Mouse (Mus musculus) adrenal gland (tissue): ENCODE measurements around the gene Bcas3.

Experiments used
- intact Hi-C: fragments of 180-260 bp; cut with DNase I; formaldehyde crosslinking; loops from one replicate; pipeline ENCODE4 v1.15.1; 2025

Bcas3 gene

DNA sequence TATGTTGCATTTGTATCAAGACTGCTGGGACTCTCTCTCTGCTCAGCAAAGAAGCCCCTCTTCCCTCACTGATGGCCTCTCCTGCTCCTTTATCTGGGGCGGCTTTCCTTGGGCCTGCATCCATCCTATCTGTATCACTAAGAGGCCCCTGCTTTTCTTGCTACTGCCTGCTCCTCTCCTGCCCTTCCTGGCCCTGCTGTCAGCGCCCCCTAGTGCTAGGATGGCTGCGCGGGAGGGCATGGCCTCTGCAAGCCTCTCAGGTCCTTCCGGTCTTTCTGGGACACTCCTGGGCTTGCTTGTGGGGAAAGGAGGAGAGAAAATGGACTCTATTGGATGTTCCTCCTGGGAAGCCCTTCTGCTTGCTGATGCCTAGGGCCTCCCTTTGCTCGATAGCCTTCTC lies 470.2 kb downstream of the Bcas3 start:
- intact Hi-C loops: no loop called here

DNA sequence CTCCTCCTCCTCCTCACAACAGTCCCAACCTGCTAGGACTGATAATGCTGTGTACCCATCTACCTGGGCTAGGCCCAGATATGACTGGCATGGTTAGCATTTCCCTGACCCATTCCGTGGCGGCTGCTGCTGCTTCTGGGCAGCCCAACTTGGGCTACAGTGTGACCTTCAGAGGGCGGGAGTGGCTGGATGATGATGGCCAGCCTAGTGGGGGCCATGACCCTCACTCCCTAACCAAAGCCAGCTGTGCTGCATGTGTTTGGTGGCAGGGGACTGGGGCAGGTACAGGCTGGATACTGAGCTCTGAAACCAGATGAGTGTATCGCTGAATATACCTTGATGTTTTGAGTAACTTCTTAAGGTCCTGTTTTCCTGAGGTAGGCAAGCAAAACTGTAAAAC lies 470.8 kb downstream of the Bcas3 start:
- intact Hi-C loops: no loop called here

DNA sequence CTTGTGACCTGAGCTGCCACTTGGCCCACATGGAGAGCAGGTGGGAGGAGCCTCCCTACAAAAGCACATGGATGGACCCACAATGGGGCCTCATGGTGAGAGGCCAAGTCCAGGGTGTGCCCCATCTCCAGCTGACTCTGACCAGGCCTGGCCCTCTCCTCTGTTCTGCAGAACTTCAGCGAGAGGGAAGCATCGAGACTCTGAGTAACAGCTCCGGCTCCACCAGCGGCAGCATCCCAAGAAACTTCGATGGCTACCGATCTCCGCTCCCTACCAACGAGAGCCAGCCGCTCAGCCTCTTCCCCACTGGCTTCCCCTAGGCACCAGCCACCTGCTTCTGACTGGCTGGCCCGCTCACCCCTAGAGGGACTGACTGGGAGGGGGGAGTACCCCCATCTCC lies 472.1 kb downstream of the Bcas3 start:
- intact Hi-C loops: no loop called here

DNA sequence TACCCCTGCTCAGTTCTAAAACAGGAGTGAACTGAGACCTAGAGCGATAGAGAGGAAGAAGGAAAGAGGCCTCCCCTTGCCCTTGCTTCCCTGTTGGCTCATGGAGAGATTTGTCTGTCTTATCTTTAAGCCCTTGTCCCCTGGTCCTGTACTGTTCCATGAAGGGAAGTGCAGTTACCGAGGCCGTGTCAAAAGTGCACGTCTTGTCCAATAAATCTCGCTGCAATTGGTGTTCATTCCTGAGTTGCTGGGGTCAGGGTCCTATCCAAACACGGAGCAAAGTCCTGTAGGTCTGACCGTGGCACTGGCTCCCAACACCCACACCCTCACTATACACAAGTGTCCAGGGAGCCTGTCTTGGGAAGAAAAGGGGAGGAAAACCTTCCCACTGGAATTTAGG lies 472.9 kb downstream of the Bcas3 start:
- intact Hi-C loops: no loop called here

DNA sequence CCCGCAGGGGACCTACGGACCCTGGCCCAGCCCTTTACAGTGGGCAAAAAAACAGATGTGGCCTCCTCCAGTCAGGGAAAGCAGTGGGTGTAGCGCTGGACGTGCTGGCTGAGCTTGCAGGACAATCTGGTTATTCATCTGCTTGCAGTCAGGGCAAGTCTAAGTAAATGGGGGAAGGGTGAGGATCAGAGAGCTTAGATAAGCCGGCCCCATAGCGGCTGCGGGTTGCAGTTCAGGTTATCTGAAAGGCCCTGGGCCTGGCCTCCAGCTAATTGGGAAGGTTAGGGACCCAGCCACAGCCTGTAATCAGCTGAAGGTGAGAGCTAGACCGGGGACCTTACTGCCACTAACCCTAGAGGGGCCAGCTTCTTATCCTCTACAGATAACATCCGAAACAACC lies 474.4 kb downstream of the Bcas3 start:
- intact Hi-C loops: no loop called here

DNA sequence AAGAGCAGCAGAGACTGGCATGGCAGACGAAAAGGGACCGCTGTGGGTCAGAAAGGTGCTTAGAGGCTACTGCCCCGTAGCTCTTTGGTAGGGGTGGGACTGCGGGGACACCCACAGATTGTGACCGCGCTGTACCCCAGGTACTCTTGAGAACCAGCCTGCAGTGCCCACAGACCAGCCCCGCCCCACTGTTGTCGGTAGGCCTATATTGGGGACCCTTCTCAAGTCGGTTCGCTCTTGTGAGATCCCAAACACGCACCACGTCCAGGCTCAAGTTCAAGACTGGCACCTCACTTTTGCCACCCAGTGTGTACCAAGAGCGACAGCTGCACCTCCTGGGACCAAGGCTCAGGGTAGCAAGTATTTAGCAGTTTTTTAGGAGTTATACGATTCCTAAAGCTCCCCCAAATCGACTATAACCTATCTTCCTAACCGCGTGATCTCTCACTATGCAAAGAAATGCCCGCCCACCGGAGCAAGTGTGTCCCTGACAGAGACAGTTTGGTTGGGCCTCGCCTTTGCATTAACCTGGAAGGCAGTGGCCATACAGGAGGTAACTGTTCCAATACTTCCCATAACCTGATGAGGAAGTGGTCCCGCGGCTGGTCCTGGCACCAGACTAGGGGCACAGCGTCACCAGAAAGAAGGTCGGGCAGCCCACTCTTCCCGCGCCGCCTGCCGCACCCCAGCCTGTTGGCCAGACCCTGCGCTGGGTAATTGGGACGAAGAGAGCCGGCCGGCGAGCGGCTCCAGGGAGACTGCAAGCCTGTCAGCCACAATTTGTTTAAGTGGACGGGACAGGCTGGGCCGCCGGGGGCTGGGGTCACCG lies 475.9 kb downstream of the Bcas3 start:
- intact Hi-C loops: no loop called here

DNA sequence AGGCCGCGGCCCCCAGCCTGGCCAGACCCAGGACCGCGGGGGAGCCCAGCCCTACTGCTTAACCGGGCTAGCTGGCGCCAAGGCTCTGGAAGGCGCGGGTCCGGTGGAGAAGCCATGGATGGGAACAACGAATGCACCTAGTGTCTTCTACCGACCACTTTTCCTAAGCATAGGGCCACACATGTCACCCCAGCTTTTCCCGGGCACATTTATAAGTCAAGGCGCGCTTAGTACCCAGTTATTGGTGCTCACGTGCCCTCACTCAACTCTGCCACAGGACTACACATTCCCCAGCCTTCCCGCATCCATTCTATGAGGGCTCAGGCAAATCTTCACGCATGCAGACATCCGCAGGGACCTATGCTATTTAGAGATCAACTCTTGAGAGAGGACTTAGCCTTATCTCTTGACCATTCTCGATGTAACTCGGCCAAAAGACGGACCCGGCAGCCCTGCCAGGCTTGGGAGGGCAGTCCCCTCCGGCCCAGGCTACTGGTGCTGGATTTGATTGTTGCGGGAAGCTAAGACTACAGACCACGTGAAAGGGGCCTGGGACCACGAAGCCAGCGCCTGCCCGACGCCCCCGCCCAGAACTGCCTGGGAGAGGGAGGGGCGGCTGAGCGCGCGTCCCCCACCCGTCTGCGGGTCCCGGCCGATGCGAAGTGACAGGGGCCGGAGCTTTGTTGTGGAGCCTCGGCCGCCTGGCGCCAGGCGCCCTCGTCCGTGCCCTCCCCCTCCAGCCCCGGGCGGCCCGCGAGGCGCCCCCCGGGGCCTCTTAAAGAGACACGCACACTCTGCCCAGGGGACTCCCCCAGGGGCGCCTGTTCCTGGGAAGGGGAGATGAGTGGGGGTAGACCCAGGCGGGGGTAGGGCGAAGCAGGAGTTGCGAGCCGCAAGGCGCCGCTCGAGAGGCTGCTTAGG lies 476.8 kb downstream of the Bcas3 start:
- intact Hi-C loops: no loop called here

DNA sequence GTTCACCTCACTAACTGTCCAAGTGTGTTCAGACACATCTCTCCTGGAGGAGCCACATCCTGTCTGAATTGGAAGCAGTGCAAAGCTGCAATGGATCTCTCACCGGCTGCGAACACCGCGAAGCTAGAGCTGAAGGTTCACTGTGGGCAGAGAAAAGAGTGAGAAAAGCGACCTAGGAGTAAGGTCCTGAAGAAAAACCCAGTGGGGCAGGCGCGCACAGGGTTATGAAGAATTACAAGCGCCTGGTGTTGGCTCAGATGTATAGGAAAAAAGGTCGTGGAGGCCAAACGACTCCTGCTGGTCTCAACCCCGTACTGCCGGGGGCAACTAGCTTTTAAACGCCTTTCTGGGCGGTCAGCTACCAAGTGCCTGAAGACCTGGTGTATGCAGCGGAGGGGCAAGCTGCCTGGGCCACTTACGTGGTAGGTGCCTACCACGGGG lies 478.0 kb downstream of the Bcas3 start:
- intact Hi-C loops: no loop called here

DNA sequence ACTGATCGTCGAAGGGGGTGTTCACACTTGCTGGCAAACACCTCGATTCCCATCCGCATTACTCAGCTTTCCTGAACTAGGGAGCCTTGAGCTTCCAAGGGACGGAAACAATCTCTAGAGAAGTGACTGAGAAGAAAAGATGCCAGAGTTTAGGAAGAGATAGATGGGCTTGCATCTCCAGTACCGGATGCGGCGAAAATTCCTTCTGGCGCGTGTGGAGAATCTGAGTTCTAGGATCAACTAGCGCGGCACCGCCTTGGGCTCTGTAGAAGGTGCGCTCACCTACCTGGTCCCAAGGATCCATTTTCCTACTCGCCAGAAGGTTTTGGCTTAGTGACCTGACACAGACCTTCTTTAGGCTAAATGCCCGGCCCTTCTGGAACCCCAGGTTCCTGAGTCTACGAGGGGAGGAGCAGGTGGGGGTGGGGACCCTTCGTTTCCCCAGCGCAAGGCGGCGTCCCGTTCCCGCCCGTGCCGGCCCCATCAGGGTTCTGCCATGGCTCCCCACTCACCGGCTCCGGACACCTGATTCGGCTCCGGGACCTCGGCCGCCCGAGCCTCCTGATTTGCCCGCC lies 478.8 kb downstream of the Bcas3 start:
- intact Hi-C loops: loop anchor here (2.0 kb wide), 1 partner anchor 313 kb away; no protein-coding TSS in a partner anchor

DNA sequence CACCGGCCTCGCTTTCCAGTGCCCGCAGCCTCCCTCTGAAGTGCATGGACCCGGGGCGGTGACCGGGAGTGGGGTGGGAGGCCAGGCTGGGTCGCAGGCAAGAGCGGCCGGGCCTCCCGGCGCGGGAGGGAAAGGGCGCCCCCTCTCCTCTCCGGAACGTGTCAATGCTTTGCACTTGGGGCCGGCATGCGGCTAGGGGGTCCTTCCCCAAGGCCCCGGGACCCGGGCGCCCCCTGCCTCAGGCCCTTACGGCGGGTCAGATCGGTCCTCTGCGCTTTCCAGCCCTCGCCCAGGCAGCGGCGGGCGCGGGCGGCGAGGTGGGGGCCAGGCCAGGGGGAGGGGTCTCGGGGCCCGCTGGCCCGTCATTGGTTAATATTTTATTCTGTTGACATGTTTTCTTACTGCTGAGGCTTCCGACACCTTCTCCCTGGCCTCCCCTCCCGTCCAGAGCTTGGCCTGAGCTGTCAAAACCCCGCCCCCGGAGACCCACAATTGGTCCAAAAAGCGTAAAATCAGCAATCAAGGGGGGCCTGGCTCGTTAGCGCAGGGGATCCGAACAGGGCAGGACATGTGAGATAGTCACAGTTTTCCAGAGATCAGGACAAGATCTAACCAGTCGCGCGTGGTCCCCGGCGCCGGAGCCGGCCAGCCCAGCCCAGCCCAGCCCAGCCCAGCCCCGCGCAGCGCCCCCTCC lies 479.4 kb downstream of the Bcas3 start, which contains the start of gene Tbx2:
TSS of gene Tbx2 (plus strand) at position 321 of the 694 bp plus-strand sequence.
- intact Hi-C loops: loop anchor here (2.0 kb wide), 1 partner anchor 314 kb away; no protein-coding TSS in a partner anchor

DNA sequence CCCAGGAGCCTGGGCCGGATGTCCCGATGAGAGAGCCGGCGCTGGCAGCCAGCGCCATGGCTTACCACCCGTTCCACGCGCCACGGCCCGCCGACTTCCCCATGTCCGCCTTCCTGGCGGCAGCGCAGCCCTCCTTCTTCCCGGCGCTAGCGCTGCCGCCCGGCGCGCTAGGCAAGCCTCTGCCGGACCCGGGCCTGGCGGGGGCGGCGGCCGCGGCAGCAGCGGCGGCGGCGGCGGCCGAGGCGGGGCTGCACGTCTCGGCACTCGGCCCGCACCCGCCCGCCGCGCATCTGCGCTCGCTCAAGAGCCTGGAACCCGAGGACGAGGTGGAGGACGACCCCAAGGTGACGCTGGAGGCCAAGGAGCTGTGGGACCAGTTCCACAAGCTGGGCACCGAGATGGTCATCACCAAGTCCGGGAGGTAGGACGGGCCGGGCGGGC lies 480.1 kb downstream of the Bcas3 start:
- intact Hi-C loops: loop anchor here (2.0 kb wide), 1 partner anchor 314 kb away; no protein-coding TSS in a partner anchor

DNA sequence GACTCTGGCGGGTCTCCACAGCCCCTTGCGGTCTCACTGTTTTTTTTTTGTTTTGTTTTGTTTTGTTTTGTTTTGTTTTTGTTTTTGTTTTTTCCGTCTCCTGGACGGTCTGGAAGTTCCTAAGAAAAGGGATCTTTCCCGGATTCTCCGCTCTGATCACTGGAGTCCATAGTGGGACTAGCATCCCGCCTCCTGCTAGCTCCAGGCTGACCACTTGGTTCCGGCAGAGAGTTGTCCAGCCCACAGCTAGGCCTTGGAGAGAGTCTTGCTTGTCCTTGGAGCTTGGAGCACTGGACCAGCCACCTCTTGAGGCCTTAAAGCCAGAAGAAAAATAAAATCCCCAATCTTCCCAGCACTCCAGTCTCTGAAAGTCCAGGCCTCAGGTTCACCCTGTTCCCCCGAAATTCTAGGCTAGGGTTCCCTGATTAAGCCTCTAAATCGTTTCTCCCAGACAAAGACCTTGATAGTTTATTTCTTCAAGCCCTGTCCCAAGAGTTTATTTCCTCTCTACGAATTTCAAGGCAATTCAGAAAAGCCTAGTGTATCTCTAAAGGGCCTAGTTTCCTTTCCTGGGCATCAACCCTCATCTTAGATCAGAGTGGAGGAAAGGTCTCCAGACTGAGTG lies 480.9 kb downstream of the Bcas3 start:
- intact Hi-C loops: loop anchor here (2.0 kb wide), 1 partner anchor 315 kb away; no protein-coding TSS in a partner anchor

DNA sequence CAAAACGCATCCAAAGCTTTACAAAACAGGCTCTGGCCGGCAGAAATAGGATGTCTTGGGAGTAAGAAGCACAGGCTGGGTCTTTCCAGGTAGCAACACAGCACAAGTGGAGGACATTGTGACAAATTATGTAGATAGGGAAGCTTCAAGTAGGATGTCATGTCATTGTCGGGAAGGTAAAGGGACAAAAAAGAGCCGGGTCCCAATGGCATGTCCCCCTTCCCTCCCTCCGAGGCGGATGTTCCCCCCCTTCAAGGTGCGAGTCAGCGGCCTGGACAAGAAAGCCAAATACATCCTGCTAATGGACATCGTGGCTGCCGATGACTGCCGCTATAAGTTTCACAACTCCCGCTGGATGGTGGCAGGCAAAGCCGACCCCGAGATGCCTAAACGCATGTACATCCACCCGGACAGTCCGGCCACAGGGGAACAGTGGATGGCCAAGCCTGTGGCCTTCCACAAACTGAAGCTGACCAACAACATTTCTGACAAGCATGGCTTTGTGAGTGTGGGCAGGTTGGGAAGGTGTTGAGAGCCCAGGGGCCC lies 481.5 kb downstream of the Bcas3 start:
- intact Hi-C loops: no loop called here

DNA sequence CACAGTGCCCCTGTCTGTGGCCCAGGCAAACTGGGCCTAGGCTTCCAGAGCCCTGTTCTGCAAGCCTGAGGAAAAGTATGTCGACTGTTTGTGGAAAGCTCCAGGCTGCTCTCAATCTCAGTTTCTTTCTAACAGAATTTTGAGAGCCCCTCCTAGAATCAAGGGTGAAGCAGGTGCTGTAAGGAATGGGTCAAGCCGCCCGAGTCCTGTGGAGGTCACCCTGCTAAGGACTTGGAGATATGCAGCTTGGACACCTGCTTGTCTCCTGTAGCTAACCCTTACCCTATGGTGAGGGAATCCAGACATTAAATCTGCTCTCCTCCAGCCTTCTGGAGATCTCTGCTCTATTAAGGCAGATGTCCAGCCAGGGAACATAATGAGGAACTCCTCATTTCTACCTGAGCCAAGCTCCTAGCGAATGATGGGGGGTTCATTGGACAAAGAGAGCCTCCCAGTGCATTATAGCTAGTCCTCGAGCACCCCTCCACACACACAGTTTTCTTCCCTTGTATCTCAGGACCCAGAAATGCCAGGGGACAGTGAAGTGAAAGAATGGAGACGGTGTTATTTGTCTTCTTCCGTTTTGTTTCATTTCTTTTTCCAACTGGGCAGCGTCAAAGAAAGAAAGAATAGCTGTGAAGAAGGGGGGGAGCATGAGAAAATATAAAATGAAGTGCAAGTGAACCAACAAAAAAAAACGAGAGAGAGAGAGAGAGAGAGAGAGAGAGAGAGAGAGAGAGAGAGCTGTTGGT lies 482.2 kb downstream of the Bcas3 start:
- intact Hi-C loops: no loop called here

DNA sequence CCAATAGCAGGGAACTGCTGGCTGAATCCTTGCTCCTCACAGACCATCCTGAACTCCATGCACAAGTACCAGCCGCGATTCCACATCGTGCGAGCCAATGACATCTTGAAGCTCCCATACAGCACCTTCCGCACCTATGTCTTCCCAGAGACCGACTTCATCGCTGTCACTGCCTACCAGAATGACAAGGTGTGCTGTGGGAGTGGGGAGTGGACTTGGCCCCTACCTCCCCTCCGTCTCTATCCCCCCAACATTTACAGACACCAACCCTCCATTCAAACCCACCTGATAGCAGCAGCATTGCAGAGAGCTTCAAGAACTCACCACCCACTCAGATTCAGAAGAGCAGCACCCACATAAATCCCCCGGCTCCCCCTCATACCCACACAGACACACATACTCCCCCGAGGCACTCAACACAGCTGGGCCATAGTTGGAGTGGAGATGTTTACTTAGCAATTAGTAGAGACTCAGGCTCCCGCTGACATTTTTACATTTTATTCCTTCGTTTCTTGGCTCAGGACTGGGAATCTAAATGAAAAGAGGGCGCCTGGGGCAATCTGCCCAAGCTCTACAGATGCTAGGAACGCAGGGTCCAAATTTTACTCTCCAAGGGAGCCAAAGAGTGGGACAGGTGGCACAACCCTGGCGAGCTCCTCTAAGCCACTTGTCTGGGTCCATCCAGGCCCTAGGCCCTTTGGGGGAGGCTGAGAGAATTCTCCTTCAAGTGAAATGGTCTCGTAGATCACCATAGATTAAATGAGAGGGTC lies 483.0 kb downstream of the Bcas3 start:
- intact Hi-C loops: no loop called here

DNA sequence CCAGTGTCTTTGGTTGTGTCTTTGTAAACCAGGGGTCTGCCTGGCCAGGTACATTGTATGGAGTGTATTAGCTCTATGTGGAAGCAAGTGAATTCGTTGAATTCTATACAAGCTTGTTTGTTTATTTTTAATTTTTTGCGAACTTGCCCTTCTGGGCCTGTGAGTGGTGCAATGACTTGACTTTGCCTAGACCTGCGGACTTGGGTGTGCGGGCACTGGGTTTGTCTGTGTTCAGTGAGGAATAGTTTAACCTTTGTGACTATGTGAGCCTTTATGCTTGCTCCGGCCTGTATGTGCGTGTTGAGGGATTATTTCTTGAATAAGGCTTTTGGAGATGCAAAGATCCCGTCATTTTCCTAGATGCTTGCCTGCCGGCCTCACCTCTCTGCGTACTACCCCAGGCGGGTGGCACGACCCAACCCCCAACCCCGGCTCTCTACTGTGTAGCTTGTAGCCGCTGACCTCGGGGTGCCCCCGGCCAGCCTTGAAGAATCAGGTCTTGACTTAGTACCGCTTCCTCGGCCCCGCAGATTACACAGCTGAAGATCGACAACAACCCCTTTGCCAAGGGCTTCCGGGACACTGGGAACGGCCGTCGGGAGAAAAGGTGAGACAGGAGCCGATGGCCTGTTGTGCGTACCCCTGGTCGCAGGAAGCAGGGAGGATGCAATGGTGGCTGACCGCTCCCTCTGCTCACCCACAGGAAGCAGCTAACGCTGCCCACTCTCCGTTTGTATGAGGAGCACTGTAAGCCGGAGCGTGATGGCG lies 483.7 kb downstream of the Bcas3 start:
- intact Hi-C loops: no loop called here

DNA sequence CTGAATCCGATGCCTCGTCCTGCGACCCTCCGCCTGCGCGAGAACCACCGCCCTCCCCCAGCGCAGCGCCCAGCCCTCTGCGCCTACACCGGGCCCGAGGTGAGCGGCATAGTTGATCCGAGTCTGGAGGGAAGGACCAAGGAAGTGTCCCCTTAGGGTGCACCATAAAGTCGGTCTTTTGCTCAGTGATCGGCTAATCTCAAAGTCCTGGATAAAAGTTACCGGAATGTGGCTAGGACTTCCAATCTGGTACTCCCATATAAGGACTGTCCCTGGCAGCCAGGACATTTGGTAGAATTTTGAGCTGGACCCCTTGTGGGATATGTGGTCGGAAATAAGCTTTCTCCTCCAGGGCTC lies 484.3 kb downstream of the Bcas3 start:
- intact Hi-C loops: no loop called here
